Mouse (Mus musculus): Measurements from ENCODE around the gene Kctd8. TPM values are rescaled to one million over a fixed set of nuclear protein-coding genes. Genes with fewer than 3 reads are reported as not detected.

The Kctd8 gene
- polyA plus RNA-seq (2012; fragmentation: generic; extraction: Trizol): not detected
- long read RNA-seq, experiment 1: 0 reads
- long read RNA-seq, experiment 2: 0 reads

DNA sequence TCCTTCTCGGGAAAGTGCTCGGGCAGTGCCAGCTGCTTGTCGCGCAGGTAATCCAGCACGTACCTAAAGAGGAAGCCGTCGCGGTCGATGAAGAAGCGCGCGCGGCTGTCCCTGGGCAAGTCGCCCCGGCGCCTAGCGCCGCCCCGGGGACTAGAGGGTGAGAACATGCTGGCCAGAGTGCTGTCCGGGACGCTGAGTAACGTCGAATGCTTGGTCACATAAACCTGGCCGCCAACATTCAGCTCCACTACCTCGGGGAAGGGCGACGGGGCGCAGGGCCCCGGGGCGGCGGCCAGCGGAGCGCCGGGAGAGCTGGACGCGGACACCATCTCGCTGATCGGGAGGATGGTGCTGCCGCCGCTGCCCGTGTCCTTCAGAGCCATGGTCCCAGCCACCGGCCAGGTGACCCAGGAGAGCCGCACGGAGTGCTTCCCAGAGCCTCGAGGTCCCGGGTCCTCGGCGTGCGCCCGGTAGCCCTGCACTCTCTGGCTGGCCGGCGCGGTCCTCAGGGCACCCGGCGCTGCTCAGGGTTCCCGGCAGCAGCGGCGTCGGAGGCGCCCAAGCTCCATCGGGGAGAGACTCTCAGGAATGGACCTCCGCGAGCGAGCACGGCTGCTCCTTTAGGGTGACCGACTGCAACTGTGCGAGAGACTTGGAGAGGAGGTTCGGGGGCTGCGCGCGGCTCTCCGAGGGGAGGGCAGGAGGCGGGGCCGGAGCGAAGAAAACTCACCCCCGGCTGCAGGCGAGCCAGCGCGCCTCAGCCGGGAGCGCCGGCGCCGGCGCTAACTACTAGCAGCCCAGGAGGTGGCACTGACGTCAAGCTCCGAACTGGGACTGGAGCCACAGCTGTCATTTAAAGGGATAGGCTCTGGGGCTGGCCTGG, at the start of gene Kctd8:
Gene Kctd8, minus strand, starts transcription at position 761 of the 883 bp plus-strand sequence.
- no peaks in the 10 kb centered on the region for H3K27me3 ChIP-seq (ENCODE audit: control insufficient read depth, insufficient read depth, insufficient read length)
- no peaks in the 10 kb centered on the region for H3K79me3 ChIP-seq (ENCODE audit: low read depth)
- no peak for TF ChIP-seq MYOG (IDR thresholded peaks at IDR 0.05; ENCODE audit: control insufficient read depth, extremely low read depth, insufficient read length)
- TF ChIP-seq CEBPB (IDR thresholded peaks at IDR 0.05; ENCODE audit: low read depth): no peak
- TF ChIP-seq FOSL1 (IDR thresholded peaks at IDR 0.05; ENCODE audit: insufficient read depth, low read length, poor library complexity, severe bottlenecking): no peak
- H3K4me3 ChIP-seq (ENCODE audit: insufficient read depth, poor library complexity, severe bottlenecking): no peak within 1 kb of the TSS
- H3K79me2 ChIP-seq (ENCODE audit: control insufficient read depth, insufficient read depth): no peaks in the 10 kb centered on the region
- no peak within 1 kb of the TSS for H3ac ChIP-seq (ENCODE audit: control insufficient read depth, insufficient read length, low read depth)
- H3K36me3 ChIP-seq (ENCODE audit: control insufficient read depth, insufficient read depth): no peaks in the 10 kb centered on the region

GRCm38 (mm10) chr5:69379072-69379471, 37.6 kb upstream of the Kctd8 start:
- no peaks in the 10 kb centered on the region for H3K79me2 ChIP-seq (ENCODE audit: control insufficient read depth, insufficient read depth)
- H3K4me3 ChIP-seq (ENCODE audit: insufficient read depth, poor library complexity, severe bottlenecking): no peak overlapping the region
- no peaks in the 10 kb centered on the region for H3K79me3 ChIP-seq (ENCODE audit: low read depth)
- H3K36me3 ChIP-seq (ENCODE audit: control insufficient read depth, insufficient read depth): no peaks in the 10 kb centered on the region
- H3K27me3 ChIP-seq (ENCODE audit: control insufficient read depth, insufficient read depth, insufficient read length): no peaks in the 10 kb centered on the region
- no peak overlapping the region for H3ac ChIP-seq (ENCODE audit: control insufficient read depth, insufficient read length, low read depth)
- TF ChIP-seq CEBPB (IDR thresholded peaks at IDR 0.05; ENCODE audit: low read depth): no peak
- TF ChIP-seq FOSL1 (IDR thresholded peaks at IDR 0.05; ENCODE audit: insufficient read depth, low read length, poor library complexity, severe bottlenecking): no peak
- no peak for TF ChIP-seq MYOD1 (IDR thresholded peaks at IDR 0.05; ENCODE audit: control insufficient read depth, insufficient read length, low read depth)
- no peak for TF ChIP-seq USF1 (IDR thresholded peaks at IDR 0.05; ENCODE audit: low read depth)
- no peak for TF ChIP-seq MAX (IDR thresholded peaks at IDR 0.05)
- TF ChIP-seq MYOG (IDR thresholded peaks at IDR 0.05; ENCODE audit: control insufficient read depth, extremely low read depth, insufficient read length): no peak
- TF ChIP-seq CTCF (IDR thresholded peaks at IDR 0.05; ENCODE audit: control insufficient read depth, insufficient read depth, insufficient read length): no peak

- Histone ChIP-seq H3K27me3 (ENCODE audit: control insufficient read depth, insufficient read depth, insufficient read length) (no peaks in the 10 kb centered on the region), H3K79me3 (ENCODE audit: low read depth) (no peaks in the 10 kb centered on the region), H3K36me3 (ENCODE audit: control insufficient read depth, insufficient read depth) (no peaks in the 10 kb centered on the region), H3K79me2 (ENCODE audit: control insufficient read depth, insufficient read depth) (no peaks in the 10 kb centered on the region), H3ac (ENCODE audit: control insufficient read depth, insufficient read length, low read depth) (no peak overlapping the region), H3K4me3 (ENCODE audit: insufficient read depth, poor library complexity, severe bottlenecking) (no peak overlapping the region)
- no peak for TF ChIP-seq CEBPB (IDR thresholded peaks at IDR 0.05; ENCODE audit: low read depth)
- TF ChIP-seq MAX (IDR thresholded peaks at IDR 0.05): no peak
- no peak for TF ChIP-seq CTCF (IDR thresholded peaks at IDR 0.05; ENCODE audit: control insufficient read depth, insufficient read depth, insufficient read length)
- TF ChIP-seq FOSL1 (IDR thresholded peaks at IDR 0.05; ENCODE audit: insufficient read depth, low read length, poor library complexity, severe bottlenecking): no peak
- no peak for TF ChIP-seq MYOG (IDR thresholded peaks at IDR 0.05; ENCODE audit: control insufficient read depth, extremely low read depth, insufficient read length)
- TF ChIP-seq USF1 (IDR thresholded peaks at IDR 0.05; ENCODE audit: low read depth): no peak
- no peak for TF ChIP-seq MYOD1 (IDR thresholded peaks at IDR 0.05; ENCODE audit: control insufficient read depth, insufficient read length, low read depth)
Measured at GRCm38 (mm10) chr5:69350596-69350995, 9.1 kb upstream of the Kctd8 start.

DNA sequence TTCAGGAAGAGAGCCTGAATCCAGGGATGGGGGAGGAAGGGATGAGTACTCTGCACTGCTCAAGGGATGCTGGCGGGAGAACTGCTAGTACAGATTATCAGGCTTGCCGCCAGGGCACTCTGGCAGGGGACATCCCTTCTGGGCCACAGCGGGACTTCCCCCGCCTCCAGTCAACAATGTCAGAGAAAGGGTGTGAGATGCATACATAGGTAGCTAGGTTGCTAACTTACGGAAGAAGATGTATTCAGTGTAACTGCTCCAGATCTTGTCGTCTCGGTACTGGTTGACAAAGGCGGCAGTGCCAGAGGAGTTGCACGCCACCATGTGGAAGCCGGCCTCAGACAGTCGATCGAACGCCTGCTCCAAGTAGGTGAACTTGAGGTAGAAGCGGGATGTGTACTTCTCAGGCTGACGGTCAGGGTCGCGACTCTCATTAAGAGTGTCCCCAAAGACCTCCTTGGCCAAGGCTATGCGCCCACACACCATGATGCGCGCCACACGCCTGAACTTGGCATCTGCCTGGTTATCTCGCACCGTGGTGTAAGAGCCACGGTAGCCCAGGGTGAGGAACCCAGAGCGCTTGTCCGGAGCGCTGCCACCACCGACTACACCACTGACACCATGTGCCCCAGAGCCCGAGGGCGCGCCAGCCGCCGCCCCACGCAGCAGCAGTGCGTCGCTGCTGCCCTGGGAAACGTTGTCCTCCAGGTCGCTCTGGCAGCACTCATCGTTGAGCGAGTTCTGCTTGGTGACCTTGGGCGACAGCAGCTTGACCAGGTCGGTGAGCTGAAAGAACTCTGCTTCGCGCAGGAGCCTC, 1.2 kb downstream of the Kctd8 start:
- no peak overlapping the region for H3K4me3 ChIP-seq (ENCODE audit: insufficient read depth, poor library complexity, severe bottlenecking)
- TF ChIP-seq USF1 (IDR thresholded peaks at IDR 0.05; ENCODE audit: low read depth): no peak
- no peak for TF ChIP-seq CTCF (IDR thresholded peaks at IDR 0.05; ENCODE audit: control insufficient read depth, insufficient read depth, insufficient read length)
- no peak for TF ChIP-seq MYOD1 (IDR thresholded peaks at IDR 0.05; ENCODE audit: control insufficient read depth, insufficient read length, low read depth)
- no peak for TF ChIP-seq MYOG (IDR thresholded peaks at IDR 0.05; ENCODE audit: control insufficient read depth, extremely low read depth, insufficient read length)
- no peak for TF ChIP-seq CEBPB (IDR thresholded peaks at IDR 0.05; ENCODE audit: low read depth)
- TF ChIP-seq MAX (IDR thresholded peaks at IDR 0.05): no peak
- TF ChIP-seq FOSL1 (IDR thresholded peaks at IDR 0.05; ENCODE audit: insufficient read depth, low read length, poor library complexity, severe bottlenecking): no peak

GRCm38 (mm10) chr5:69339623-69339970, 1.9 kb downstream of the Kctd8 start:
- H3K4me3 ChIP-seq (ENCODE audit: insufficient read depth, poor library complexity, severe bottlenecking): no peak overlapping the region
- no peak for TF ChIP-seq MYOD1 (IDR thresholded peaks at IDR 0.05; ENCODE audit: control insufficient read depth, insufficient read length, low read depth)
- TF ChIP-seq CTCF (IDR thresholded peaks at IDR 0.05; ENCODE audit: control insufficient read depth, insufficient read depth, insufficient read length): no peak
- no peak for TF ChIP-seq USF1 (IDR thresholded peaks at IDR 0.05; ENCODE audit: low read depth)
- TF ChIP-seq CEBPB (IDR thresholded peaks at IDR 0.05; ENCODE audit: low read depth): no peak
- TF ChIP-seq MYOG (IDR thresholded peaks at IDR 0.05; ENCODE audit: control insufficient read depth, extremely low read depth, insufficient read length): no peak
- TF ChIP-seq MAX (IDR thresholded peaks at IDR 0.05): no peak
- no peak for TF ChIP-seq FOSL1 (IDR thresholded peaks at IDR 0.05; ENCODE audit: insufficient read depth, low read length, poor library complexity, severe bottlenecking)
- H3K79me3 ChIP-seq (ENCODE audit: low read depth): no peaks in the 10 kb centered on the region
- H3K36me3 ChIP-seq (ENCODE audit: control insufficient read depth, insufficient read depth): no peaks in the 10 kb centered on the region
- H3ac ChIP-seq (ENCODE audit: control insufficient read depth, insufficient read length, low read depth): no peak overlapping the region
- H3K79me2 ChIP-seq (ENCODE audit: control insufficient read depth, insufficient read depth): no peaks in the 10 kb centered on the region
- H3K27me3 ChIP-seq (ENCODE audit: control insufficient read depth, insufficient read depth, insufficient read length): no peaks in the 10 kb centered on the region

More for the DNA sequence above, 1.2 kb downstream of the Kctd8 start:
- Histone ChIP-seq H3ac (ENCODE audit: control insufficient read depth, insufficient read length, low read depth) (no peak overlapping the region), H3K27me3 (ENCODE audit: control insufficient read depth, insufficient read depth, insufficient read length) (no peaks in the 10 kb centered on the region), H3K79me2 (ENCODE audit: control insufficient read depth, insufficient read depth) (no peaks in the 10 kb centered on the region), H3K79me3 (ENCODE audit: low read depth) (no peaks in the 10 kb centered on the region), H3K36me3 (ENCODE audit: control insufficient read depth, insufficient read depth) (no peaks in the 10 kb centered on the region)
